Mouse (Mus musculus) layer of hippocampus, adult 9-11 months (tissue): ENCODE data around the gene Ap1m1.

ENCODE experiments used
- DNase-seq: peaks from one replicate; pipeline ENCODE4 v3.0.0; 2022

Ap1m1 gene

DNA sequence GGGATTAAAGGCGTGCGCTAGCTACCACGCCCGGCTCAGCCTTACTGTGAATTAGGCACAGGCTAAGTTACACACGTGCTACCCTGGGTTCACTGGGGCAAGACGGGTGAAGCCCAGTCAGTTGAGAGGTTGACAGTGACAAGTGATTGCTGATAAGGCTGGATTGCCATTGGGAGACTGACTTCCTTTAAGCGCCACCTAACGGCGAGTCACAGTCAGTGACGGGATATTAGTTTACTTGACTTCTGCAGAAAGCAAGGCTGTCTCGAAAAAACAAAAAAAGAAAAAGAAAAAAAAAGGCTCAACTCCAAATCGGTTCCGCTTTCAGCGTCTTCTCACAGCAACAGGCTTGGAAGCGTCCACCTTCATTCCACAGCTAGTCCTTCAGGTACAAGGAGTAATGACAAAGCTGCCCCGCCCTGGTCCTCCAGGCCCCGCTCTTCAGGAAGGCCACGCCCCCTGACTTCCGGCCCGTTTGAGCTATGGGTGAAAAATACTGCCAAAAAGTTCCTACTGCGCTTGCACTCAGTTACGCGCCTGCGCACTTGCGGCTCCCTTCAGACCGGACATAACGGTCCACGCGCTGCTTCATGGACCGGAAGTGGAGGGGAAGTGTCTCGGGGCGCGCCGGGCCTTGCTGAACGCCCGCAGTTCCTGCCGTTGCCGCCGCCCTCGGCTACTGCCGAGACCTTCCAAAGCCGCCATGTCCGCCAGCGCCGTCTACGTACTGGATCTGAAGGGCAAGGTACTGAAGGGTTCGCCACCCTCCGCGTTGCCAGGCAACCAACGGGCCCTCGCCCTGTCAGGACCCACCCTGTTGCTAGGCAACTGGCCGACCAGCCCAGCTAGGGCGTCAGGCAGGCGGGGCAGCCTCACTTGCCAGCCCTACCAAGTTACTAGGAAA is at the start of gene Ap1m1:
Gene Ap1m1, plus strand, starts transcription at position 520 of the 904 bp plus-strand sequence.
- peak; percentile 99 for DNase-seq

DNA sequence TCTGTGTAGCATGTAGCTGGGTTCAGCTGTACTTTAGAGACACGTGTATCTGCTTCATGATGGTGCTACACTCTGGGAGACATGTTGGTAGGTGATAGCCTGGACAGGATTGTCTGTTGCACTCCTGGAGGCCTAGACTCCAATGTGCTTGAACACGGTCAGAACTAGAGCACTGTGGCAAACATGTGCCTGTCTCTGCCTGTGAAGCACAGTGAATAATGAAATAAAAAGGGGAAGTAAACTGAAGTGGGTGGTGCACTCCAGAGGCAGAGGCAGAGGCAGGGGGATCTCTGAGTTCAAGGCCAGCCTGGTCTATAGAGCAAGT is 49.6 kb upstream of the Ap1m1 start:
- DNase-seq: no peak

DNA sequence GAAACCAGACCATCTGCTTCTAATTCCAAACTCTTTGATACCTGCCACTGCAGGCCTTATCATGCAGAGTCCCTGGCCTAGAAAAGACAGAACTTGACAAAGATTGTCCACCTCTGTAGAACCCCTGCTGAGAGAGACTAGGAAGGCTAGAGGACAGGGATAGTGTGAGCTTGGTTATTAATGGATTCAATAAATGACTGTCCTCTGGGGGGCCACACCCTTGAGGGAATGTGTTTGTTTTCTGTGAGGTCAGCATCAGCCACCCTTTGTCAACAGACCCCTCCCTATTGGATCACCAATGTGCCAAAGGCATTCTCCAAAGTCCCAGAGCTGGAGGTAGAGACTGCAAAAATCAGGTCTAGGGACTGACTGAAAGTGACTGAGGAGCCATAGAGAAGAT is 47.8 kb upstream of the Ap1m1 start:
- DNase-seq: no peak

DNA sequence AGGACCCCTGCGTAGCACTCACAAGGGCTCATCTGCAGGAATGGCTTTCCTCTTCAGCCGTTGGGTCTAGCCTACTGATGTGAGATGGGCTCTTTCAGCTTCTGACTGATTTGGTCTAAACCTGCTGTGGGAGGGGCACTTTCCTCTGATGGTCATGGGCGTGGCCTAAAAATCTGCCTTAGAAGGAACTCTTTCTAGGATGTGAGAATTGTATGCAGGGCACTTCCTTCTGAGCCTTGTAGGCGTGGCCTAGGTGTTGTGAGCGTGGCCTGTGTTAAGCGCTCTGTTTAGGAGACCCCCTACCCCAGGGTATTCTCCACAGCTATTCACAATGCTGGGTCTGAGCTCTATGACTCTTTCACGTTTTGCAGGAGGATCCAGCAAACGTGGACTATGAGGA is 41.8 kb upstream of the Ap1m1 start:
- no peak for DNase-seq

DNA sequence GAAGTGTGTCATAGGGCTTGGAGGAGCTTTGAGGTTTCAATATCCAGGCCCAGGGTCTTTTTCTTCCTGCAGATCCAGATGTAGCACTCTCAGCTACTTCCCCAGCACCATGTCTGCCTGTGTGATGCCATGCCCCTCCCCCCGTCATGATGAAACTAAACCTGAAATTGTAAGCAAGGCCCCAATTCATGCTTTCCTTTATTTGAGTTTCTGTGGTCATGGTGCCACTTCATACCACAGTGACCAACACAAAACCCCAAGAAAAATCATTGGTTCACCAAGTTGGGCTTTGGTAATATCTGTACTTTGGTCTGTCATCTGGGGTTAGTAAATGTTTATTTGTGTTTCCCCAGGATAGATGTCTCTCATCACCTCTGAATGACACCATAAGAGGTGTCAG is 31.2 kb upstream of the Ap1m1 start:
- DNase-seq: no peak

DNA sequence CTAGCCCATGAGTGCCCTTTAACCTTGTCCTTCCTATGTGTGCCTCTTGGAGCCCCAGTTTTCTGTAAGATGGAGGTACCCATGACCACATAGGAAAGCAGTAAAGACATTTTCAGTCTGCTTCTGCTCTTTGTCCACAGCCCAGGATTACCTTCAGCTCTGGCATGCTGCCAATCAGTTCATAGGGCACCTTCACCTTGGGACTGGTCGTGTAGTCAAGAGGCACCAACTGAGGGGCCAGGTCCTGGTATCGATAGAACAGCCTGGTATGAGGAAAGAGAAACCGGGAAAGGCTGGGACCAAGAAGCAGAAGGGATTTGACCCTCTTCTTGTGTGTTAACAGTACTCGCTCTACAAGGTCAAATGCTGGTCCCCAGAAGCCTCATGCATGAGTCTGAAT is 29.6 kb upstream of the Ap1m1 start:
- DNase-seq: no peak

DNA sequence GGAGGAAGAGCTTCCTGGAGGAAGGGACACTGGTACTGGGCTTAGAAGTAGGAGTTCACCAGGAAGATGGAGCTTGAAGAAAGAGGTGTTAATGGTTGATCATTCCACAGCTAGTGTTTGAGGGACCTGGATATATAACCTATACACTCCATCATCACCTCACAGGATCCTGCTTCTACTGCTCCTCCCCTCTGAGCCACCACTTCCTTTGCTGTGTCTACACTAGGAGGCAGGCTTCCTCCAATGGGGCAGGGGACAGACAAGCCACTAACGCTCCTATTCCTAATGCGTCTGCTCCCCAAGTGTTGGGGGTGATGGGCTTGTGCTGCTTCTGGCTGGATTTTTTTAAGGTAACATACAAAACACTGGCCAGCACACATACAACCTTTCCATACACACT is 29.1 kb upstream of the Ap1m1 start:
- DNase-seq: no peak

DNA sequence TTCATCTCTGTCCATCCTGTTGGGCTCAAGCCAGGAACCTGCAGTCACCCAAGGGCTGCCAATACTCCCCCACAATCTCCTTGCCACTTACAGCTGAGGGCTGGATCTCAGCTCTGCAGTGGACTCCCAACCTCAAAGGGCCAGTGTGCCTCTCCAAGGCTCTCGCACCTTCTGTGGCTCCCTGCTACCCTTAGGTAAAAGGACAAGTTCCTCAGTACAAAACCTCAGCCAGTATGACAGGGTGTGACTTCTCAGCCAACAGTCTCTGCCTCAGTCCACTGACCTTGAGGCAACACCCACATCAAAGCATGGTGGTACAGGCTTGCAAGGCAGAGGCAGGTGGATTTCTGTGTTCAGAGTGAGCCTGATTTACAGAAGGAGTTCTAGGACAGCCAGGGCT is 28.0 kb upstream of the Ap1m1 start:
- no peak for DNase-seq

DNA sequence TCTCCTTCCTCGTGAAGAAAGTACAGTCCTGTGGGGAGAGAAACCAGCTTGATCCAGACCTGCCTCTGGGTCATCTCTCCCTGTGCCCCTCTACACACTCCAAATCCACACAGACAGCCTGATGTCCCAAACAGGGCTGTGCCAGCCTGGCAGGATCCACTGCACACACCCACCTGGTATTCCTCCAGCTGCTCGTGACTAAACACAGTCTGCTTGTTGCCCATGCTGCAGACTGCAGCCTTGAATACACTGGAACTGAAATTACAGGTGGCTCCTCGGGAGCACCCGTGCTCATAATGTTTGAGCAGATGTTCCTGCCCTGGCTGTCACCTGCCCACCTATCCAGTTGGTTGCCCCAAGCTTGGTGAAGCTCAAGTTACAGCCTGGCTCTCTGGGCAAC is 27.1 kb upstream of the Ap1m1 start, which contains the start of gene Cib3:
Gene Cib3, minus strand, starts transcription at position 87 of the 400 bp plus-strand sequence.
- peak; percentile 33 for DNase-seq

DNA sequence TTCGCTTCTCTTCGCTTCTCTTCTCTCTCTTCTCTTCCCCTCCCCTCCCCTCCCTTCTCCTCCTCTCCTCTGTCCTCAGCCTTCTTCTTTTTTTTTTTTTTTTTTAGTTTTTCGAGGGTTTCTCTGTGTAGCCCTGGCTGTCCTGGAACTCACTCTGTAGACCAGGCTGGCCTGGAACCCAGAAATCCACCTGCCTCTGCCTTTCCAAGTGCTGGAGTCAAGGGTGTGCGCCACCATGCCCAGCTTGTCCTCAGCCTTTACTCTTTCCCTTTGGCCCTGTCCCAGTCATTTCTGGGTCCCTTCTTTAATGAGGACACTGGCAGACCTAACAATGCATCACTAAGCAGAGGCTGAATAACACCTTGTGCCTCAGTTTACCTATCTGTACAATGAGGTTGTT is 26.3 kb upstream of the Ap1m1 start, which contains the start of gene Gm11034:
Gene Gm11034, minus strand, starts transcription at position 101 of the 400 bp plus-strand sequence.
- DNase-seq: no peak

DNA sequence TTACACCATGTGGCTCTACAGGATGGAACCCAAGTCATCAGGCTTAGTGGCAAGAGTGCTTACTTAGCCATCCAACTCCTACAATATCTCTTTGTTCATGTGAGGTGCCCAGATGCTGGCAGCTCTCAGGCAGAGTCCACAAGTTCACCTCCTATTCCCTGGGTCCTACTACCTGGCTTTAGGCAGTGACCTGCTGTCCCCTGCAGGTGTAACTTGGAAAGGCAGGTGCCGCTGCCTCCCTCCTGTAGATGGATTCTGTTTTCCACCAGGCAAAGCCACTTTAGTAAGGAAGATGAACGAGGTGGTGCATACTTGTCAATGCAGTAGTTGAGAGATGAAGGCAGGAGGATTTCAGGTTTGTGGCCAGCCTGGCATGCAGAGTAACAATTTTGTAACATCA is 24.8 kb upstream of the Ap1m1 start:
- DNase-seq: no peak

DNA sequence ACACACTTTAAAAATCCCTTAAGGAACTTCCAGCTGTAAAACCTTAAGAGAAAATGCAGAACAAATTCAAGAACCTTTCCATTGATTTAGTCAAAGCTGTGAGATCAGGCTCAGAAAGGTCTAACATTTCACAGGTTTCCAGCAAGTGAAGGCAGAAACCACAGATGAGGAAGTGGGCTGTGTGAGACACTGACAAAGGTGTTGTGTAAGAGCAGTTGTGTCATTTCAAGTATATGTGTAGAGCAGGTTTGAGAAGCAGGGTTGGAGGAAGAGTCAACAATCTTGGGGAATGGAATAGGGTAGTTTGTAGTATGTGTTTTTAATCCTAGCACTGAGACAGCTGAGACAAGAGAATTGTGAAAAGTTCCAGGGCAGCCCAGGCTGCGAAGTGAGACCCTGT is 23.9 kb upstream of the Ap1m1 start:
- no peak for DNase-seq

DNA sequence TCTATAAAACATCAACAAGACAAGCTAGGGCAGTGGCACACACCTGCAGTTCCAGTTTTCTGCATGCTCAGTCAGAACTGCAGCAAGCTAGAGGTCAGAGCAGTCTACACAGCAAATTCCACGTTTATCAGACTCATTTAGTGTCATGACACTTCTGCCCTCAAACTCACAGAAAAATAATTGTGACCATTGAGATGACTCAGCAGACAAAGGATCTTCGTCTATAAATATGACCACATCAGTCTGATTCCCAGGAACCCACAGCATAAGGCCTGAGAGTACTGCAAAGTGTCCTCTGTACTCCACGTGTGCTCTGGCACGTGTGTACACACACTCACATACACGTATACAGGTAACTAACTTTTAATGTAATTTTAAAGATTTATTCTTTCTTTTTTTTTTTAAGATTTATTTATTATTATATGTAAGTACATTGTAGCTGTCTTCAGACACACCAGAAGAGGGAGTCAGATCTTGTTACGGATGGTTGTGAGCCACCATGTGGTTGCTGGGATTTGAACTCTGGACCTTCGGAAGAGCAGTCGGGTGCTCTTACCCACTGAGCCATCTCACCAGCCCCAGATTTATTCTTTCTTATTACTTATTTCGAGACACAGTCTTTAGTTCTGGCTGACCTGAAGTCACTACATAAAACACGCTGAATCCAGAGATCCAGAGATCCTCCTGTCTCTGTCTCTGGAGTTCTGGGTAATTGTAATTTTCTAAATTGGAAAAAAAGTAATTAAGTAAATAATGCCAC is 20.9 kb upstream of the Ap1m1 start:
- no peak for DNase-seq

DNA sequence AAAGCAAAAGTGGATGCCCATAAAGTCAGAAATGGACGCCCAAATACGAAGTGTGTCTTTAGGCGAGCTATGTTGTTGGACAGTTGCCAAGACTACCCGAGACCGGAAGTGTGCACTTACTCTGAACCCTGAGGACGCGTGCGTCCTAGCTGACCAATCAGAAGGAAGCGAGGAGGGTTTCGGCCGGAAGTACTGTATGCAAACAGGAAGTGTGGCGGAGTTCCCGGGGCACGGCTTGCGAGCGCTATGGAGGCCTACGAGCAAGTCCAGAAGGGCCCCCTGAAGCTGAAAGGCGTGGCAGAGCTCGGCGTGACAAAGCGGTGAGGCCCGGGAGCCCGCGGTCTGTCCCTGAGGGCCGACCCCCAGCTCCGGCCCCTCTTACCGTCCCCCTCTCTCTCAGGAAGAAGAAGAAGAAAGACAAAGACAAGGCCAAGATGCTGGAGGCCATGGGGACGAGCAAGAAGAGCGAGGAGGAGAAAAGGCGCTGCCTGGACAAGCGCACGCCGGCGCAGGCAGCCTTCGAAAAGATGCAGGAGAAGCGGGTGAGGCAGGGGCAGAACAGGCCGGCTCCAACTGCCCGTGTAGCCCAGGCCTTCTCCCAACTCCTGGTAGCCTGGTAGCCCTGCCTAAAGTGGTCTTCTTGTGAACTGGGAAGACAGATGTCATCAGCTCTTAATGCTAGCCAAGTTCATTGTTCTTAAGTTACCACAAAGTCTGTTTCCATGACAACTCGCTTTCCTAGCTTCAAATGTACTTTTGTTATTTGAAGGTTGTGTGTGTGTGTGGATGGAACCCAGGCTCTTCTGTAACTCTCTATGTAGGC is 20.1 kb upstream of the Ap1m1 start, which contains the start of gene Fam32a:
Gene Fam32a, plus strand, starts transcription at position 190 of the 823 bp plus-strand sequence.
- peak; percentile 94 for DNase-seq

DNA sequence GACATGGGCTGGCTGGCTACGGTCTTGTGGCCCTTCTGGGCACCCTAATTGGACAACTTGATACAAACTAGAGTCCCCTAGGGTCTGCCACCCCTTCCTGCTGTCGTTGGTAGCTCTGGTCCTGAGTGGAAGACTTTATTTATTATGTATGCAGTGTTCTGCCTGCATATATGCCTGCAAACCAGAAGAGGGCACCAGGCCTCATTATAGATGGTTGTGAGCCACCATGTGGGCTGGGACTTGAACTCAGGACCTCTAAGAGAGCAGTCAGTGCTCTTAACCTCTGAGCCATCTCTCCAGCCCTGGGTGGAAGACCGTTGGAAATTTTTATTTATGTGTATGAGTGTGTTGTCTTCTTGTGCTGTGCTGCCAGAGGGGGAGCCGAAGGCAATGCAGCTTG is 19.1 kb upstream of the Ap1m1 start:
- DNase-seq: no peak

DNA sequence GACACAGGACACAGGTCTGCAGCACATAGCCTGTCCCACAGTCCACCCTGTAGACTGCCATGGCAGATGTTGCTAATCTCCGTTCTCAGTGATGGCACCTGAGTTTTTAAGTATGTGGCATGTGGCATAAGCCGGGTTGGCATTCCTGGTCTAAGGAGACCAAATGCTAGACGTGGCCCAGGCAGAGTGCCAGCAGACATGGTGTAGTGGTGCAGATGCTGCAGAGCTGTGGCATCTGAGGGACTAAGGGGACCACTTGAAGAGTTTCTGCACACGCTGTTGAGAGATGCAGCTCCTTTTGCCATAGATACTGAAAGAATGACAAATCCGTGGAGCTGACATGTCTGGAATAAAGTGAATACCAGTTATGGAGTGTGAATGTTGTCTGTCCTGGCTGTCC is 17.2 kb upstream of the Ap1m1 start:
- DNase-seq: no peak

DNA sequence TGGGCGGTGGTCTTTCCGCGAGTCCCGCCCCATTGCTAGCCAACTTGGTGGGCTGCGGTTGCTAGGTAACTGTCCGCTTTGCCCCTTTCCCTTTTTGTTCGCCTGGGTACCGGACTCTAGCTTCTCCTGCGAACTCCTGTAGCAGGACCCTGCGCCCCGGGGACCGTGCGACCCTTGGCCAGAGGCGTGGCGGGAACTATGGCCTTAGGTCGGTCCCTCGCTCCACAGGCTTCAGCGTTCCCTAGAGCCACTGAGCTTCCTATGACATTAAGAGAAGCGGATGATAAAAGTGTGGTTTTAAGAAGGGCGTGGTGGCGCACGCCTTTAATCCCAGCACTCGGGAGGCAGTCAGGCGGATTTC is 565 bp downstream of the Ap1m1 start:
- peak; percentile 31 for DNase-seq

DNA sequence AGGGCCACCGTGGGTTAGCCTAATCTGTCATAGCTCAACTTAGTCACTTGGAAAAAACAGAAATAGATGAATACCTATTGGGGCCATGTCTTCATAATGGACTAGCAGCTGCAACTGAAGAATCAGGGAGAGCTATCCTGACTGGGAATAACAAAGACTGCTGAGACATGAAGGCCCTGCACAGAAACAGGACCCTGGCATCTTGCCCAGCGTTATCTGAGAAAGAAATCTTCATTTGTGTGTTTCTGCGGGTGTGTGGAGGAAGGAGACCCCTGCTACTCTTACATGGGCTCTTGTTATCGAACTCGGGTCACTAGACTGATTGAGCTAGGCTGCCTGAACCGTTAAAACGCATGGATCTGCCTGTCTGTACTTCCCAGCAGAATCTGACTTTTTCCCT is 1.1 kb downstream of the Ap1m1 start:
- no peak for DNase-seq

DNA sequence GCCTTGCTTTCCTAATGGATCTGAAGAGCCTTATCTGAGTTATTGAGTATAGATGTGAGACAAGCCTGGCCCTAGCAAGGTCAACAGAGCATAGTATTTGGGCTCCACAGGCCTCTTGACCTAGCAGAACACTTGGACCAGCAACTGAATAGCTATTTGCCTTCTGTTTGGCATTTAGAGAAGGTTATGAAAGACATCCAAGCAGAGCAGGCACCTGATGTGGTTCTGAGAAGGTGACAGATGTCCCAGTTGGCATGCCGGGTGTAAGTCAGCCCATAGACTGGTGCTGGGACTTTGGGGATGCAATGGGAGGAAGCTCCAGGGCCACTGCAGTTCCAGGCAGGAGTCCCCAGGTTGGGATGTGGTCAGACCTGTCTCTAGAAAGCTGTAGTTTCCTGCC is 2.4 kb downstream of the Ap1m1 start:
- DNase-seq: no peak

DNA sequence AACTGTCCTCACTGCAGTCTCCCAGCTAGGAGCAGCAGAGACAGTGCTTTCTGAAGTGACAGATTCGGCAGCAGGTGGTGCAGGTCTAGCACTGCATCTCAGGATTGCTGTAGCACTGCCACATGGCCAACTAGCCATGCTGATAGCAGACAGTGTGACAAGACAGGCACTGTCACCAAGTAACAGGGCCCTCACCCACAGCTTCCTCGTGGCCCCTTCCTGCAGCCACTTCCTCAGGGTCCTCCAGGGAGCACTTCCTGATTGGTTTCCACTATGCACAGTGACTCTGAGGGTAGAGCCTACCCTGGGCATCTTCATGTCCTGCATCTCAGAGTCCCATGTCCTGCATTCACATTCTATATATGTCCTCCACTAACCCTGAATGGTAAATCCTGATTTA is 4.8 kb downstream of the Ap1m1 start:
- DNase-seq: no peak

DNA sequence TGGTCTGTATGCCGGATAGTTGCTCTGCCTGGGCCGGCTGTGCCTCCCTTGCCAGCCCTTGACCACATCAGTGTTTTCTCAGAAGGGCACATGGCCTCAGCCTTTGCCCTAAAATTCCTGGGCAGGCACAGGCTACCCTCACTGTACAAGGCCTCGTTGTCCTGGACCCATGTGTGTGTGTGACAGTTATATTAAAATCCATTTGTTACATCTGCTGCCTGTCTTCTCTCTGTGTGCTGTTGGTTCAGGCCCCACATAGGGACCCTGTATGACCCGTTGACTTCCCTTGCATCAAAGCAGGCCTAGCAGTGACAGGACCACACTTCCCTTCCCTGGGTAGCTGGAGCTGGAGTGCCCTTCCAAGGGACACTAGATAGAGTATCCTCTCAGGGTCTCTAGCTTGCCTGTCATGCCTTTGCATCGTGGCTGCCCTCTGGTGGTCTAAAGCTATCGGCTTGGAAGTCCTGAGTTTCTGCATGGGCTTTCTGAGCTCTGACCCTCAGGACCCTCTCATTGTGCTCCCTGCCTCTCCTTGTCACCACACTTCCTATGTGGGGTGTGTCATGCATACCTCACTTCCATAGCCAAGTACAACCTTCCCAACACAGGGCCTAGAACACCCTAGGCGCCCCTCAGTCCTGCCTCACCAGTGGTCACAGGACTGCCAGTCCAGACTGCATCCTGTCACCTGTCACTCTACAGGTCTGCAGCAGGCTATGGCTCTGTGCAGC is 17.5 kb downstream of the Ap1m1 start:
- DNase-seq: no peak

DNA sequence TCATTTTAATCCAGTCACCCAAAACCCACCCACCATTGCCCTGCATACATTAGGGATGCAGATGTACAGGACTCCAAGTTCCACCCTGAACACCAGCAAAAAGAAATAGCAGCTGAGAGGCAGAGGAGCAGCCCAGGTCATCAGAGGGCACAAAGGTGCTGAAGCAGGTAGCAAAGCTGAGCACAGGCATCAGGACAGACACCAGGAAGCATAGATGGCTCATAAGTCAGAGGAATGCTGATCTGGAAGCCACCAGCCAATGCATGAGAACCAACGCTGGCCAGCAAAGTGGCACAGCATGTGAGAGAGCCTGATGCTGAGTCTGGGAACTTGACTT is 18.1 kb downstream of the Ap1m1 start:
- no peak for DNase-seq

DNA sequence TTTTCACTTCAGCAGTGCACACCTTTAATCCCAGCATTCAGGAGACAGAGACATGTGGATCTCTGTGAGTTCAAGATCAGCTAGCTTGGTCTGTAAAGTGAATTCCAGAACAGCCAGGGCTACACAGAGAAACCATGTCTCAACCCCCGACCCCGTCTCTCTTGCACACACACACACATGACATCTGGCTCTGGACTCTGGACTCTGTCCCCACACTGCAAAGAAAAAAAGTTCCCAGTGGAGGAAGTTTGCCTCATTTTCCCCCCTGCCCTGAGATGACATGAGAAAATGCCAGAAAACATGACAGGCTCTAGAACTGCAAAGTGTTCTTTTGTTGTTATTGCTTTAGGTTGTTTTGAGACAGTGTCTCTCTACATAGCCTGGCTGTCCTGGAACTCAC is 20.0 kb downstream of the Ap1m1 start:
- DNase-seq: no peak
